Mouse (Mus musculus): Measurements from ENCODE around the gene Aldh2.

GRCm38 (mm10) chr5:121549196-121549595, 44.4 kb downstream of the Aldh2 start:
- TF ChIP-seq CTCF (IDR thresholded peaks at IDR 0.05; ENCODE audit: extremely low read depth, insufficient read depth, insufficient read length, insufficient replicate concordance), result no peak
- no peak for TF ChIP-seq POLR2A (IDR thresholded peaks at IDR 0.05; ENCODE audit: low read depth, low read length)

Measured in spleen, adult 2 months (tissue).